Mouse (Mus musculus) erythroblast, adult 5-6 weeks (primary cell): ENCODE results near the gene Tfap2e. TPM values are rescaled to one million over a fixed set of nuclear protein-coding genes. Genes with fewer than 3 reads are reported as not detected.

Source experiments
- ATAC-seq: replicated peaks from 2 replicates; pipeline ENCODE4 v1.8.0; 2016; ENCODE audit warnings: moderate number of reproducible peaks, mild to moderate bottlenecking, moderate TSS enrichment, inconsistent platforms; ENCODE audit not compliant: poor library complexity, low FRiP score, severe bottlenecking
- total RNA-seq, 2 experiments: library from RNA; stranded (forward) in 1 of 2; stranded (reverse) in 1 of 2; fragments of 150-400 nt in 1 of 2; fragments of 200-764, 138-1000 nt in 1 of 2; gene quantifications; 2 replicates each; pipeline versions ENCODE4 v1.2.3 to v1.2.4; 2015 to 2017; ENCODE audit warnings: low replicate concordance in 2 of 2

The Tfap2e gene
- total RNA-seq, 2 experiments from 2014 or later = not detected

DNA sequence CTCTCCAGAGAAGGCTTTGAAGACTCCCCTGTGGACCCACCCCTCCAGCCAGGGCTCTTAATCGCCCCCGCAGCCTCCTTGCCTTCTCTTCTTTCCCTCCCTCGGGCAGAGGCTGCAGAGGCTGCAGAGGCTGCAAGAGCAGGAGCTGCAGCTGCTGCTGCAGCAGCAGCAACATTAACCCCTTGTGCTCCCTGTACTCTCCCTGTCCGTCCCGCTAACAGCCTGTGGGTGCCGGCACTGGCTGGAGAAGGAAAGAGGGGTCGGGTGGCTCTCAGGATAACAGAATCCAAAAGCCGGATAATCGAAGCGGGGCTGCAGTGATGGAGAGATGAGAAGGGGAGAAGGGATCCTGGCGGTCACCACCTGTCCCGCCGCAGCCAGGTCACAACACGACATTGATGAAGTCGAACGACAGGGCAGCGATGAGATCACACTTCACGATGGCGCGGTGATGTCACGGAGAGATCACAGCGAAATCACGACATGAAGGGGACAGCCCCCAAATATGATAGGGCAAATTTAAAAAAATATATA lies 16.6 kb upstream of the Tfap2e start:
- no peak for ATAC-seq

DNA sequence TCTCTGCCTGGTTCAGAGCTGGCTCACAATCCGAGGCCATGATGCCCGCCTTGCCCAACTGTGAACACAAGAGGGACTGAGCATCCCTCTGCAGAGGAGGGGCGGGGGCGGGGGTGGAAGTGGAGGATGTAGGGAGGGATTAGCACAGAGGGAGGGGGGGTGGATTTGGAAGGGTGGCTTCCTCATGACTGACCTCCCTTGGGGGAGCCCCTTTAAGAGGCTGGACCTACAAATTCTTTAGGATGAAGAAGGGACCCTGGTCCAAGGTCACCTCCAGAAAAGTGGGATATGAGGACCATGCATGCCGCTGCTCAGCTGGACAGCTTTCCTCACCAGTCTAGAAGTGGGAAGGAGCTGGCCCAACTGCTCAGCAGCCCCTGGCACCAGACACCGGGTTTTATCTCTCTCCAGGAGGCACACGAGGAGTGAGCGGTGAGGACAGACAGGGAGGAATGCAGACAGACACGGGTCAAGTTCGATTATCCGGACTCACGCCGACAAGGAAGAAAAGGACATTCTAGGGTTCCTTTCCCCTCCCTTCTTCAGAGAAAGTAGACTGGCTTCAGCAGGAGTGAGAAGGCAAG lies 16.1 kb upstream of the Tfap2e start:
- ATAC-seq = no peak

DNA sequence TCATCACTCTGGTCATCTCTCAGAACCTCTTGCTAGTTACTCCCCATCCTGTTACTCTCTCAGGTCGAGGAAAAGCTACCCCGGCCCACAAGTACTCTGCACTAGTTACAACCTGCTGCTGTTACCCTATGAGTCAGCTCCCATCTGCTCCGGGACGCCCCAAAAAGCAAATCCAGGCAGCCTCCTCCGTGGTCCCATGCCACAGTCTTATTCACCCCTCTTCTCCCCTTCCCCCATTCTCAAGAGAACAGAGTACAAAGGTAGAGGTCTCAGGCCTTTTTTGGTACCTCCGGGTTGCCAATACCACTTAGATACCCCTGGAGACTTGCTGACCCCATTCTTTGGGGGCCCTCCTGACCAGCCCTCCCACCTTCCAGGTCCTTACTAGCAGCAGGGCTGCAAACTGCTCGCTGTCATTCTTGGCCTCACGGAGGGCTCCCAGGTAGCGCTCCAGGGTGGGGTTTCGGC lies 15.6 kb upstream of the Tfap2e start:
- no peak for ATAC-seq

DNA sequence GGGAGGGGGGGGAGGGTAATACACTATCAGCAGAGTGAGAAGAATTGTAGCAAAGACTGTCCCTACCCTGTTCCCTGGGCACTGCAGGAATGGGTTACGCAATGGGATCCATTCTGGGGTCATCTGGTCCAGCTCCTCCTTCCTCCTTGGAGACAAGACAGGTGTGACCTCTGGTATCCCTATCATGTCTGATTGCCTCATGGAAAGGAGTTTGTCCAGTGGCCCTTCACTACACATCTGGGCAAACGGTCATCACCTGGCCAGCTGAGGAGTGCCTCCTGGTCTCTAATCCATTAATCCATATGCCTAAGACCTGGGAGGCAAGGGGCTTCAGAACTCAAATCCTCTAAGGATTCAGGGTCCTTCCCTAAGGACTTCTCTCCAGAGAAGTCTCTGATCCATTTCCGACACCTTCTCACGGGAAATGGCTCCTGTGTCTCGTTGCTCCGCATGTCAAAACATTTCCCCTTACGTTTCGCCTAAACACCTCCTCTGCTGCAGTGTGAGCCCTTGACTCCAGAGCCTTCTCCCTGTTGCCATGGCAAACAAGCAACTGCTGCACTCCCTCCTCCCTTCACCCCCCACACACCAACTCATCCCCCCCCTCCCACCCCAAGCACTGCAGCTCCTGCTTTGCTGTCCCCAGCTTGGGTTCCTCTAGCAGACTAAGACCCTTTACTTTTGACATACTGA lies 15.0 kb upstream of the Tfap2e start:
- ATAC-seq = no peak

DNA sequence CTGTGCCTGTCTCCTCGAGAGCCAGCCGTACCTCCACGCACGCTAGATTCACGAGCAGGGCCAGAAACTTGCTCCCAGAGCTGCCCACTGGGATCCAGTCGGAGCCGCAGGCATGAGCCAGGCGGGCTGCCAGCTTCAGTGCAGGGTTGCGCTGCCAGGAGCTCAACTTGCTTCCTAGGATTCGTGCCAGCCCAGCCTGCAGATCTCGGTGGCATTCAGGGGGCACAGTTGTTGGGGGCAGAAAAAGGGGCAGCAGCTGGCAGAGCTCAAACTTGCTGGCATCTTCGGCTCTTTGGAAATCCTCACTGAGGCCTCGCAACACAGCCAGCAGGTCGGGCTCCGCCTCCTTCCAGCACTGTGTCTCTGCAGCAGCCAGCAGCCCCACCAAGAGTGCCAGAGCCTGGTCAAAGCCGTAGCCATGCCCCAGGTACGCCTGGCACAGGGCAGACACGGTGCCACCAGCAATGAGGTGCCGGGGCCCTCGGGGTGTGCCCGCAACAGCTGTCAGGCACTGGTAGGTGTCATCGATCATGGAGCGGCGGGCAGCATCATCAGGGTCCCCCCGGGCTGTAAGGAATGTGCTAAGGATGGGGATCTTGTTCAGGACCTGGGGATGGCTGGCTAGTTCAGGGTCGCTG lies 14.1 kb upstream of the Tfap2e start:
- no peak for ATAC-seq

DNA sequence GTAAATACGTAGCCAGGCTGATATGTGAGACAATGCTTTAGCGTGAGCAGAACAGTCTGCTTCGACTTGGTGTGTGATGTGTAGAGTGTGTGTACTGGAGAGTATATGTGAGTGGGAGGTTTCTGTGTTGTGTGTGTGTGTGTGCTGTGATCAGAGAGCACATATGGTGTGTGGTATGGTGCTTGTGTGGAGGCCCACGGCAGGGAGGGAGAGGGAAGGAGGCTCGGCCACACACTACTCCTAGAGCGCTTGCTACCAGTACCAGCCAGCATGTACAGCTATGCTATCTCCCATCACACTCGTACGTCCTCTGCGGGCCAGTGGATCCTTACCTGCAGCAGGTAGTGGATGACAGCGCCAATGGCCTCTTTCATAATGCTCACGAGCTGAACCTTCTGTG lies 13.5 kb upstream of the Tfap2e start:
- no peak for ATAC-seq

DNA sequence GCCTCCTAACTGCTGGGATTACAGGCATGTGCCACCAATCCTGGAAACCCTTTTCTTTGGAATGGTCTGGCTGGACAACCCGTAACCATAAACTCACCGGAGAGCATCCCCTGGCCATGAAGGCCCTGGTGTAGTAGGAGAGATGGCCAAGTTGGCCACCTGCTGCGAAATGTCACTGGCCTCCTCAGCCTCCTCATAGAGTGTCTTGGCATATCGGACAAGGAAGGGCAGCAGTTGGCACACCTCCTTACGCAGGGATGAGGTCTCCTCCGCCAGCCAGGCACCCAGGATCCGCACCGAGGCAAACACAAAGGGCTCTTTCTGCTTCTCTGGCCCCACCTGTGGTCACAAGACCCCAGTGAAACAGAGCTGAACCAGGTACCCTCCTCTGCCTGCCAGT lies 12.3 kb upstream of the Tfap2e start:
- ATAC-seq = no peak

DNA sequence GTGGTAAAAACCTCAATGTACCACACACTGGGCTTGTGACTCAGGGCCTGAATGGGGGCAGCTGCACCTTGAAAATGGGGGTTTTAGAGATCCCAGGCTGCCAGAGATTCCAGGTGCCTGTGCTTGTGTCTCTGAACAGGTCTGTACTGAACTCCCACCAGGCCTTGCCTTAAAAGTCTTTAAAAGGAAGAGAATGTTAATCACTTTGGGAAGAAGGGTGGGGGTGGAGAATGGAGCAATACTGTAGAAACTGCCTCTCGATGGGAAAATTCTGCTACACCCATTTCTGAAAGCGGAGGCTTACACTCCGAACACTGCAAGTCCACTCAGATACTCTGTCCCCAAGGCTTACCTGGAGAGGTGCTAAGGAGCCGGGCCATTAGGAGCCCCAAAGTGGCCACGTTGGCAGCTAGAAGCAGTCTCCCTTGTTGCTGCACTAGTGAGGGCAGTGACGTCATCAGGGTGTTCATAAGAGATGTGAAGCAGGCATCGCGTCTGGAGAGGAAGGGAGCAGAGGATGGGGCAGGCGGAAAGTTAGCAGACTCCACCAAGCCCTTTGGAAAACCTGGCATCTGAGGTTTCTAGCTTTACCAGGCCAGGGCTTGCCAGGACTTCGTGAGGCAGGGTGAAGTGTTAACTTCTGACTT lies 10.3 kb upstream of the Tfap2e start:
- no peak for ATAC-seq

DNA sequence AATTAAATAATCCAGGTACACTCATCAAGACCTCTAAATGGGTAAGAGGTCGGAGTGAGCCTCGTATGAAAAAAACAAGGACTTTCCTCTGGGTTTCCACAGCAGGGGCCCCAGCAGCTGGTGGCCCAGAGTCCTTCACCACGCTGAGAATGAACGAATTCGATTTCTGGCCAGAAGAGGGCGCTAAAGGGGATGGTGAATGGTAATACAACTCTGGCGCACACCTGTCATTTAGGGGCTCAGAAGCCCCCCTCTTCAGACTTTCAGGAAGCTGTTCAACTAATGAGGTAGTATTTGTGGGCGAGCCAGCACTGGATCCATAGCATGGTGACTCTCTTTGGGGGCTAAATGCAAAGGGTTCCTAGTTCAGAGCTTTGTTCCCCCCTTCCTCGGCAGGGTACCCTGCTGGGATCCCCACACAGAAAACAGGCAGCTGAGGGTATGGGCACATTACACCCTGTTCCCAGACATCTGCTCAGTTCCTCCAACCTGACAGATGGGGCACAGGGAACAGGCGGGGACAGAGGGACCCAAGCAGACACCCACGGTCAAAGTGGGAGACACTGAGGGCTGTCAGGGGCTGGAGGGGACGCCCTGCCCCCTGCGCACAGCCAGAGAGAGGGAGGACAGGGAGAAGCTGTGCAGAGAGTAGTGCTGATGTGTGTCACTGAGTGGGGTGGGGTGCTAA lies 9.6 kb upstream of the Tfap2e start:
- no peak; the same call in 1 of the 2 replicates for ATAC-seq

DNA sequence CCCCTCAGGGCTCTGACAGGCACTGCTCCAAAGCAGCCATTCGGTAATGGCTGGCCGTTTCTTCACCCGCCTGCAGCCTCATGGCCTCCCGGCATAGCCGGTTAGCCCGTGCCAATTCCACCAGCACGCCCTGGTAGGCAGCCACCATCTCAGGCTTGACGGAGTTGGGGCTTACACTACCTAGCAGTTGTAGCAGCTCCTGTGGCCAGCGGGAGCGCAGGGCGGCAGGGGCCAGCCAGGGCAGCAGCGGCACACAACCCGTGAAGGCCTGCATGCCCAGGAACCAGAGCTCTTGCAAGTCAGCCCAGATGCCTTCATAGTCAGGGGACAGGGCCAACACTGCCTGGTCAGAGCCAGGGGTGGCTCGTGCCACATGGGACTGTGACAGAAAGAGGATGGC lies 8.8 kb upstream of the Tfap2e start:
- ATAC-seq = no peak

DNA sequence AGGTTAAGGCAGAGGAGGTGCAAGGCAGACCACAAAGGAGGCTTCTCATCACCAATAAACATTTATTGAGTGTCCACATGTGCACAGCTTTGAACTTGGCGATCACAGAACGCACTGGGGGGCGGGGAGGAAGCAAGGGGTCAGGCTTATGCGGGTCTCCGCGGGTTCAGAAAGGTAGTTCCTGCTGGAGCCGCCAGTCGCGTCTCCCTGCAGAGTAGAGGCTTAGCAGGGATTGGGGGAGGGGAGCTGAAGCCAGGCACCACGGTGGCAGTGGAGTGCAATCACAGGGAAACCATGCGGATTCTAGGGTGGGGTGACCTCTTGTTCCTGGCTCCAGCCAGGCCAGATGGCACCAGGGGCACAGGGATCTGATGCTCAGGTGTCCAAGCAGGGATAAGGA lies 7.7 kb upstream of the Tfap2e start:
- ATAC-seq = no peak

DNA sequence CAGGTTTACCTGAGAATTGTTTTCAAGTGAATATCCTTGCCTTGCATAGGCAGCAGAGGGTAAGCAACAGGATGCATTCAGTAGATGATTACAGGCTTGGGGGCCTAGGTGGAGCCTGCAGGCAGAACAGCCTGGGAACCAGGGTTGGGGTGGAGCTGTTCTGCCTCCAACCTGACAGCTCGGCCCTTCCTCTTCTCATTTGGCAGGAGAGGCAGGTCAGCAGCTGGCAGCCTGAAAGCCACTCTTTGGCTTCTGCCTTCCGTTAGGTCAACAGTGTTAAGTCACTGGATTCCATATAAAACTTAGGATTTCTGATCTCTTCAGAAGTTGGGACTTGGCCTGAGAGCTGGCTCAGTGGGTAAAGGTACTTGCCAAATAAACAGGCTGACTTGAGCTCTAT lies 6.9 kb upstream of the Tfap2e start:
- ATAC-seq = no peak

DNA sequence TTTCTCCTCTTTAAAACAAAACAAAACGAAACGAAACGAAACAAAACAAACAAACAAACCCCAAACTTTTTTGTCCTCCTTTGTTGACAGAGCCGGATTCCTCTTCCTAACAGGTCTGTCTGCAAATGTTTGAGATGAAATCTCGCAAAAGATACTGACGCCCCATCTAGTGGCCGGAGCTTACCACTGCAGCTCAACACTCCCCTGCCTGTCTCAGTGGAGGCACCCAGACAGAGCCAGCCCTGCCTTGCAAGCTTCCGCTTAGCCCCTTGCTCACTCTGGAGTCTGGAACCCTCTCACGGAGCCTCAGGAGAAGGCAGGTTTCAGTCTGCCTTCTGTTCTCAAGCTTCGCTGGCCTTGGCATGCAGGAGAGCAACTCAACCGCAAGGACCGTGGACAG lies 5.4 kb upstream of the Tfap2e start:
- peak; percentile 87 for ATAC-seq

DNA sequence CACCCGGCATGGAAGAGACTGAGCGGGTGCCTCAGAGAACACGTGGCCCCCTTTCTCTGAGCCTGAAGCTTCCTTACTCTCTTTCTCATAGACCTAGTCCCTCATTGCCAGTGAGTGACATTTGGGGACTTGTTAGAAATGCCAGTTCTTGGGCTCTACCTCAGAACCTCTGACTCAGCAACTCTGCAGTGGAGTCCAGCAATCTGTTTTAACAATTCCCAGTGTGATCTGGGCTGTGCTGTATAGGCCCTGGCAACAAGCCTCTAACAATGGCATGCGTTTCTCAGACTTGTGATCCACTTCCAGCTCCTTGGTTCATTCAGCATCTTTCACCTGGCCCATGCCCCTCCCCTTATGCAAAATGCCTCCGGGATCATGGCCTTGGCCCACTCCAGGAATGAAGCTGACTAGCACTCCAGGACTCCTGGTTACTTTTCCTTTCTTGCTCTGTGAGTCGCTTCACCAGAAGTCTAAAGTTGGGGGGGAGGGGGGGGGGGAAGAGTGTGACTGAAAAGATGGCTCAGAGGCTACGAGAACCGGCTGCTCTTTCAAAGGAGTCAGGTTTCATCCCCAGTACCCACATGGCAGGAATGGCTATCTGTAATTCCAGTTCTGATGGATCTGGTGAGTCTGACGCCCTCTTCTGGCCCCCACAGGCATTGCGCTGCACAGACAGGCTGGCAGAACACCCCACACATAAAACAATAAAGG lies 4.1 kb upstream of the Tfap2e start:
- ATAC-seq = no peak

DNA sequence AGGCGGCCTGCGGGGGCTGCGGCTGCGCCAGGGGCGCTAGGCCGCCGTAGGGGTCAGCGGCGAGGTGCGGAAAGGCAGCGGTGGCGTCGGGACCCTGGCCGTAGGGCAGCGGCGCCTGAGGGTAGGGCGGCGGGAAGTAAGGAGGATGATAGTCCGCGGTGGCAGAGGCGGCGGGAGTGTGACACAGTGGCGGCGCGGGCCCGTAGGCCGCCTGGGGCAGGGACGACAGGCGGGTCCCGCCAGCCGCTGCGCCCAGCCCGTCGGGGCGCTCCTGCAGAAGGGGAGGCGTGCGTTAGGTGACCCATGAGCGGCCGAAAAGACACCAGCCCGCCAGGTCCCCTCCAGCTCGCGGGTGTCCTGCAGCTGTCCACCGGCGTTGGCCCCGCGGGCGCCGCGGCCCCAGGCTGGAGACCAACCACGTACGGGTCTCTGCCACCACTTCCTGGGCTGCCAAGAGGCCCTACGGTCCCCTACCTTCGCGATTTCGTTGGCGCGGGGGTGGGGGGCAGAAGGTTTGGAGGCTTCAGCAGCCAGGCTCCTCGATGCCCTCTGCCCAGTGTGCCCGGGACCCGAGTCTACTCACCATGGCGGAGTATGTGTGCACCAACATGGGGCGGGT lies 549 bp downstream of the Tfap2e start:
- 0 out of 2 replicates have a peak, but pooled peaks have one; percentile 40 for ATAC-seq

DNA sequence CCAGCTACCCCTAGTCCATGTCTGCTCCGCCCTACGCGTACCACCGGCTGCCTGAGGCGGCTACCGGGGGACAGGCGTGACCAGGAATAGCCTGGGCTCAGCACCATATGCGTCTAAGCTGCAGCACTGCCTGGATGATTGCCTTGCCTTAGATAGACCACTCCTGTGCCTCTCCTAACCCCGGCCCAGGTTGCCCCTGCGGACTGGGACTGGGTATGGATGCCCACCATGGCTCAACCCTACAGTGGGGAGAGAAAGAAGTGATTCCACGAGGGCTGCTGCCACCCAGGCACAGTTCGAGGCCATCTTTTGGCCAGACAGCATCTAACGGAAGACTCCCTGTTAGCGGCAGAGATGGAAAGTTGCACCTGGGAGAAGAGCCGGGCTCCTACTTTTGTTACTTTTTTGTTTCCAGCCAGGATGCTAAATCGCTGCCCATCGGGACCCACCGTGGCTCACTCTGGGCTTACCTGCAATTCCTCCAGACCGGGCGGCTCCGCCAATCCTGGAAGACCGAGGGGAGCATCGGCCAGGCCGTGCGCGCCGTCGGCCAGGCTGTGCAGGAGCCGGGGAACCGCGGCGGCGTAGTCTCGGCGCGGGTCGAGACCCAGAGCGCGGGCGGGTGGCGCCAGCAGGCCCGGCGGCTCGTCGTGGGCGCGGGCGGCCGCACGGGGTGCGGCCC lies 1.2 kb downstream of the Tfap2e start:
- ATAC-seq = no peak

DNA sequence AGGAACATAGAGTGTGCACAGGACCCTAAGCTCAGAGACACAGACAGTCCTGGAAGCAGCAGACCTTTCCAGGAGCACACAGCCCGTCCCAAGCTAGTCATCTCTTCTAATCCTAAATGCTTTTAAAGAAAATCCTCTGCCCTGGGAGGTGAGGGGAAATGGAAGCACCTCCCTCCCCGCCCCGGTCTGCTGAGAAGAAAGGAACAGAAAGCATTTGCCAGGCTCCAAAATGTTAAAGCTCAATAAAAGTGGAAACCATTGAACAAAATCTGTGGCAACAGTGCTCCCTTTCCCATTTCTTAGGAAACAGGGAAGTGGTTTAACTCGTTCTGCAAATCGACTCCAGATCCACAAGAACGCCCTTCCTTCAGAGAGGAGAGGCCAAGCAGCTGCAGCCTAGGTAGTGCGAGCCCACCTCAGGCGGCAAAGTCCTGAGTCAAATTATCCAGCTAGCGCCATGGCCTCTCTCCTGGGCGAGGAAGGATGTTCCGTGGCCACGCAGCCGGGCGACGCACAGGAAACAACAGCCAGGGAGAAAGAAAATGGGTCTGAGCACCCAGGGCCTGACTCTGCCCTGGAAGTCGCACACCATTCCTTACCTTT lies 1.9 kb downstream of the Tfap2e start:
- no peak for ATAC-seq
